Mouse (Mus musculus): ENCODE data around the gene Afm.

The Afm gene

GRCm38 (mm10) chr5:90556052-90556451 lies 37.3 kb downstream of the Afm start:
- DNase-seq: no peak

GRCm38 (mm10) chr5:90560743-90561142 lies 42.0 kb downstream of the Afm start, which contains the start of gene 5830473C10Rik:
Gene 5830473C10Rik, plus strand, starts transcription at chr5:90561107.
- no peak for DNase-seq

- no peak for DNase-seq
These were observed 43.1 kb downstream of the Afm start for GRCm38 (mm10) chr5:90561721-90562275.

- no peak for DNase-seq
These were observed 44.1 kb downstream of the Afm start for GRCm38 (mm10) chr5:90562880-90563279.

GRCm38 (mm10) chr5:90564161-90564560 lies 45.4 kb downstream of the Afm start:
- no peak for DNase-seq

GRCm38 (mm10) chr5:90565205-90565604 lies 46.5 kb downstream of the Afm start:
- DNase-seq: no peak

GRCm38 (mm10) chr5:90567788-90568187 lies 49.1 kb downstream of the Afm start:
- DNase-seq: no peak

GRCm38 (mm10) chr5:90568338-90568737 lies 49.6 kb downstream of the Afm start:
- DNase-seq: no peak

- DNase-seq: no peak
These were observed 52.5 kb downstream of the Afm start for GRCm38 (mm10) chr5:90571216-90571615.

- no peak for DNase-seq
These were observed 59.0 kb downstream of the Afm start for GRCm38 (mm10) chr5:90577751-90578150.

GRCm38 (mm10) chr5:90579556-90579955 lies 60.8 kb downstream of the Afm start:
- DNase-seq: no peak

GRCm38 (mm10) chr5:90582179-90582578 lies 63.4 kb downstream of the Afm start:
- DNase-seq: no peak

GRCm38 (mm10) chr5:90584799-90585198 lies 66.1 kb downstream of the Afm start:
- no peak for DNase-seq

- DNase-seq: no peak
These were observed 67.8 kb downstream of the Afm start for GRCm38 (mm10) chr5:90586511-90586910.

GRCm38 (mm10) chr5:90588104-90588503 lies 69.4 kb downstream of the Afm start:
- DNase-seq: no peak

GRCm38 (mm10) chr5:90588708-90589595 lies 70.2 kb downstream of the Afm start:
- DNase-seq: peak; percentile 68

GRCm38 (mm10) chr5:90590676-90591075 lies 71.9 kb downstream of the Afm start:
- DNase-seq: no peak

GRCm38 (mm10) chr5:90591936-90592335 lies 73.2 kb downstream of the Afm start:
- no peak for DNase-seq

GRCm38 (mm10) chr5:90594945-90595344 lies 76.2 kb downstream of the Afm start:
- peak; percentile 22 to 27 for DNase-seq

- no peak for DNase-seq
These were observed 77.4 kb downstream of the Afm start for GRCm38 (mm10) chr5:90596155-90596554.

- DNase-seq: peak; percentile 67 to 68
These were observed 82.7 kb downstream of the Afm start for GRCm38 (mm10) chr5:90601469-90601868.

Measured in B cell, adult 2 months (primary cell).